Mouse (Mus musculus): ENCODE results near the gene Ggn. TPM values are rescaled to one million over a fixed set of nuclear protein-coding genes. Genes with fewer than 3 reads are reported as not detected.

Ggn gene
- 0.67 and 1.2 TPM in 2 replicates for total RNA-seq (2012; rRNA removed)

DNA sequence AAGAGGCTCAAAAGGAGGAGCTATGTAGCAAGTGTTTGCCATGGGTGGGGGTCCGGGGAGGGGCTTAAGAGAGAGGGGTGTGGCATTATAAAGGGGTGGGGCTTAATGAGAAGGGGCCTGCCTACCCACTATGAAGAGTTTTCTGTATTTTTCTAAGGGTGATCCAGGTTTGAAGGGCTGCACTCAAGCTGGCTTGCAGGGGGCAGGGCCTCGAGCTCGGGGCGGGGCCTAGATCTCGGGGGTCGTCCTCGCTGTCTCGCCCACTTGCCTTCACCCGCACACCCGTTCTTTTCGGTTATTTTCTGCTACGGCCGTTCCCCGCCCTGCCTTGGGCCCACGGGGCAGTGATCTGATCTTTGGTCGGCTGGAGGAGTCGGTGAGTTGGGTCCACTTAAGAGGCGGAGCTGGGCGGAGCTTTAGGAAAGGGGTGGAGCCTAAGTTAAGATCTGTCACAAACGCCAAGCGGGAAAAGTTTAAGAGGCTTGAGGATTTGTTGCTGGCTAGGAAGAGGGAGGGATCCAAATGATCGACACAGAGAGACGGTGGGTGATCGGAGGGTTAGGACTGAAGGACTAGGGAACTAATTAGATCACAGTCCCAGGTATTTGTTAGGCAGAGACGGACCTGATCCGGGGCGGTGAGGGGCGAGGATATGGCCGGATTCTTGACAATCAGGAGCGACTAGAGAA is at the start of gene Ggn, which contains the start of gene Spred3:
Gene Ggn, plus strand, starts transcription at position 145 of the 689 bp plus-strand sequence.
Gene Spred3, minus strand, starts transcription at position 346 of the 689 bp plus-strand sequence.
- Histone ChIP-seq H3K4me3 (ENCODE audit: insufficient read depth in 1 of 2, low read depth in 1 of 2, low read length in 2 of 2, poor library complexity in 1 of 2, severe bottlenecking in 1 of 2) (peak within 1 kb of the TSS; percentile 71 to 99), H3K36me3 (ENCODE audit: control insufficient read depth, insufficient read depth, low read length, poor library complexity, severe bottlenecking) (peaks cover 20% of the 10 kb centered on the region), H3K27ac (ENCODE audit: insufficient read depth, low read depth, low read length, poor library complexity, severe bottlenecking) (peak within 1 kb of the TSS; percentile 62), H3K9me3 (ENCODE audit: control insufficient read depth, insufficient read depth, low read depth, low read length) (no peaks in the 10 kb centered on the region), H3K9ac (ENCODE audit: insufficient read depth, low read depth, low read length, poor library complexity, severe bottlenecking) (peak within 1 kb of the TSS; percentile 74), H3K4me1 (ENCODE audit: control insufficient read depth in 2 of 2, insufficient read depth in 2 of 2, low read length in 2 of 2, poor library complexity in 1 of 2) (peaks cover 4 to 25% of the 10 kb centered on the region in 2 experiments; a peak in 3 of 4 replicates)
- TF ChIP-seq CHD2 (IDR thresholded peaks at IDR 0.05; ENCODE audit: low read depth, low read length), result no peak
- TF ChIP-seq HCFC1 (IDR thresholded peaks at IDR 0.05; ENCODE audit: borderline replicate concordance, insufficient read depth, low read length), result no peak
- no peak for DNase-seq (ENCODE audit: low read depth, low spot score)
- in situ Hi-C loops (cut with MboI; ENCODE audit: low sequenced_read_pairs in 2 of 2, unreplicated experiment in 2 of 2), result no loop called here

DNA sequence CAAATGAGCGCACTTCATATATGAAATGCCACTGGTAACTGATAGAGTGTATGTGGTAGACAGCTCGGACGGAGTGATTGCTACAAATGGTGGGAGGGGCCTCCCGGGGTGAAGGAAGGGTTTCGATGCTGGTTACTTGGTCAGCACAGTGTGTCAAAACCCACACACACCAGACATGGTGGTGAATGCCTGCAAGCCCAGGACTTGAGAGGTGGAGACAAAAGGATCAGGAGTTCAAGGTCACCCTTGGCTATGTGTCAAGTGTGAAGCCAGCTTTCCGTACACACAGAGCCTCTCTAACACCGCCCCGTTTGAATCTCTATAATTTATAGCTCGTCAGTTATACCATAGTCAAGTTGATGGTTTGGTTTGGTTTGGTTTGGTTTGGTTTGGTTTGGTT is 47.2 kb upstream of the Ggn start:
- H3K9ac ChIP-seq (ENCODE audit: insufficient read depth, low read depth, low read length, poor library complexity, severe bottlenecking), result no peak overlapping the region
- H3K9me3 ChIP-seq (ENCODE audit: control insufficient read depth, insufficient read depth, low read depth, low read length), result no peaks in the 10 kb centered on the region
- H3K27ac ChIP-seq (ENCODE audit: insufficient read depth, low read depth, low read length, poor library complexity, severe bottlenecking), result no peak overlapping the region
- H3K4me3 ChIP-seq (ENCODE audit: insufficient read depth in 1 of 2, low read depth in 1 of 2, low read length in 2 of 2, poor library complexity in 1 of 2, severe bottlenecking in 1 of 2), result no peak overlapping the region
- H3K36me3 ChIP-seq (ENCODE audit: control insufficient read depth, insufficient read depth, low read length, poor library complexity, severe bottlenecking), result no peaks in the 10 kb centered on the region
- no peak for TF ChIP-seq HCFC1 (IDR thresholded peaks at IDR 0.05; ENCODE audit: borderline replicate concordance, insufficient read depth, low read length)
- TF ChIP-seq ZC3H11A (IDR thresholded peaks at IDR 0.05; ENCODE audit: borderline replicate concordance, low read depth, low read length), result no peak
- no peak for TF ChIP-seq MAFK (IDR thresholded peaks at IDR 0.05; ENCODE audit: insufficient read depth, low read depth, low read length)
- no peak for TF ChIP-seq ZNF384 (IDR thresholded peaks at IDR 0.05; ENCODE audit: low read depth, low read length)
- no peak for TF ChIP-seq CHD2 (IDR thresholded peaks at IDR 0.05; ENCODE audit: low read depth, low read length)
- peaks cover 7 to 21% of the 10 kb centered on the region in 2 experiments for H3K4me1 ChIP-seq (ENCODE audit: control insufficient read depth in 2 of 2, insufficient read depth in 2 of 2, low read length in 2 of 2, poor library complexity in 1 of 2)
- no peak for DNase-seq (ENCODE audit: low read depth, low spot score)
- in situ Hi-C loops (cut with MboI; ENCODE audit: low sequenced_read_pairs in 2 of 2, unreplicated experiment in 2 of 2), result no loop called here

DNA sequence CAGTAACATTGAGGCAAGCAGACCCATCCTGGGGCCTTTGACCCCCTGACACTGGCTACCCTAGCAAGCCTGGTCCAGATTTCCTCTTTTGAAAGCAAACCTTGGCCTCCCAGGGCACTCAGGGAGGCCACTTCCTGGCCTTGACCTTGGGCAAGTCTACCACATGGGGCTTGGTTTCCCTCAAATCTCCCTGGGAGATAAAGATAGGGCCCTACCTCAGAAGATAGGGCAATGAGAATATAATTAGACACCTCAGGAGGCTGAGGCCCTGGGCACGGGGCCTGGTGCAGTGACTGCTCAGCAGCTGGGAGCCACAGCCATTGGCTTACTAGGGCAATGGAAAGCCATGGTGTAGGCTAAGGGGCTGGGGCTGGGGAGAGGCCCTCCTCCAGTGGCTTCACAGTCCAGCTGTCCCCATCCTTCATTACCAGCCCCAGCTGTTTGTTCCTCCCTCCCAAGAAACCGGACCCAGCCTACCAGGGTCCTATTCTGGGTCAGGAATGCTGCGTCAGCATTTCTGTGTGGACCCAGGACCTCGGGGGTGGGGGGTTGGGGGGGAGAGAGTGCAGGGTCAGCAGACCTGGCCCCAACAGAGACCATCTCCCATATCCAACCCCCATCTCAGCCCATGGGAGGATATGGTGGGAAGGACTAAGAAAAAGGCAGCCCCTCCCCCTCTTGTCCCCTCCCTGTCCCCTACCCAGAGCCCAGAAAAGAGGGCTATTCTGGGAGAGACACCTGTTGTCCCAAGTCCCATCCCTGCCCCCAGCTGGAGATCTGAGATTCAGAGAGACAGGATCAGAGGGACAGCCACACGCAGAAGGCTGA is 46.3 kb upstream of the Ggn start:
- Histone ChIP-seq H3K4me3 (ENCODE audit: insufficient read depth in 1 of 2, low read depth in 1 of 2, low read length in 2 of 2, poor library complexity in 1 of 2, severe bottlenecking in 1 of 2) (peak overlapping the region in 1 of 2 experiments; percentile 65; a peak in 1 of 4 replicates), H3K9ac (ENCODE audit: insufficient read depth, low read depth, low read length, poor library complexity, severe bottlenecking) (no peak overlapping the region), H3K9me3 (ENCODE audit: control insufficient read depth, insufficient read depth, low read depth, low read length) (no peaks in the 10 kb centered on the region), H3K36me3 (ENCODE audit: control insufficient read depth, insufficient read depth, low read length, poor library complexity, severe bottlenecking) (no peaks in the 10 kb centered on the region), H3K4me1 (ENCODE audit: control insufficient read depth in 2 of 2, insufficient read depth in 2 of 2, low read length in 2 of 2, poor library complexity in 1 of 2) (peaks cover 7 to 18% of the 10 kb centered on the region in 2 experiments), H3K27ac (ENCODE audit: insufficient read depth, low read depth, low read length, poor library complexity, severe bottlenecking) (no peak overlapping the region)
- no peak for DNase-seq (ENCODE audit: low read depth, low spot score)
- in situ Hi-C loops (cut with MboI; ENCODE audit: low sequenced_read_pairs in 2 of 2, unreplicated experiment in 2 of 2), result no loop called here
- TF ChIP-seq ZNF384 (IDR thresholded peaks at IDR 0.05; ENCODE audit: low read depth, low read length) (no peak), MAFK (IDR thresholded peaks at IDR 0.05; ENCODE audit: insufficient read depth, low read depth, low read length) (peak; percentile 93)

DNA sequence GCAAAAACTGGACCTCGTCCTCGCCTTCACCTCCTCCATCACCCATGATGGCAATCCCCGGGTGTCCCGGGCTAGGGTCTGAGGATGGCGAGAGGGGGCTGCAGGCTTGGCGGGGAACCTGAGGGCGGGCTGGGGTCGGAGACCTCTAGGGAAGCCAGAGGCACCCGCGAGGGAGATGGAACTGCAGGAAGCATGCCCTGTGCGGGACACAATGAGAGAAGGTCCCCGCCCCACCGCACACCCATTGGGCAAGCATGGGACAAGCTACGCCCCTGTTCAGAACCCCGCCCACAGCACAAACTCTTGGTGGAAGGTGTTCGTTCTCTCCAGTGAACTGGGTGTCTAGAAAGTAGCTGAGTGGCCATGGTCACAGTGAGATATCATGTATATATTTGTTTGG is 45.0 kb upstream of the Ggn start, which contains the start of gene Ryr1:
Gene Ryr1, minus strand, starts transcription at position 210 of the 400 bp plus-strand sequence.
- no peak for TF ChIP-seq MAFK (IDR thresholded peaks at IDR 0.05; ENCODE audit: insufficient read depth, low read depth, low read length)
- no peak for TF ChIP-seq ZNF384 (IDR thresholded peaks at IDR 0.05; ENCODE audit: low read depth, low read length)
- TF ChIP-seq CHD2 (IDR thresholded peaks at IDR 0.05; ENCODE audit: low read depth, low read length), result no peak
- no peak for TF ChIP-seq ZC3H11A (IDR thresholded peaks at IDR 0.05; ENCODE audit: borderline replicate concordance, low read depth, low read length)
- no peak for TF ChIP-seq HCFC1 (IDR thresholded peaks at IDR 0.05; ENCODE audit: borderline replicate concordance, insufficient read depth, low read length)
- Histone ChIP-seq H3K4me1 (ENCODE audit: control insufficient read depth in 2 of 2, insufficient read depth in 2 of 2, low read length in 2 of 2, poor library complexity in 1 of 2) (peaks cover 7 to 18% of the 10 kb centered on the region in 2 experiments), H3K9ac (ENCODE audit: insufficient read depth, low read depth, low read length, poor library complexity, severe bottlenecking) (peak within 1 kb of the TSS; percentile 63; the same call in 1 of the 2 replicates), H3K9me3 (ENCODE audit: control insufficient read depth, insufficient read depth, low read depth, low read length) (no peaks in the 10 kb centered on the region), H3K4me3 (ENCODE audit: insufficient read depth in 1 of 2, low read depth in 1 of 2, low read length in 2 of 2, poor library complexity in 1 of 2, severe bottlenecking in 1 of 2) (peak within 1 kb of the TSS; percentile 65 to 90), H3K36me3 (ENCODE audit: control insufficient read depth, insufficient read depth, low read length, poor library complexity, severe bottlenecking) (no peaks in the 10 kb centered on the region), H3K27ac (ENCODE audit: insufficient read depth, low read depth, low read length, poor library complexity, severe bottlenecking) (peak within 1 kb of the TSS; percentile 28; the same call in 1 of the 2 replicates)
- peak; percentile 87 for DNase-seq (ENCODE audit: low read depth, low spot score)
- in situ Hi-C loops (cut with MboI; ENCODE audit: low sequenced_read_pairs in 2 of 2, unreplicated experiment in 2 of 2), result no loop called here

Measured in ES-E14 (cell line).